Mouse (Mus musculus): ENCODE results near the gene Uchl5.

DNA sequence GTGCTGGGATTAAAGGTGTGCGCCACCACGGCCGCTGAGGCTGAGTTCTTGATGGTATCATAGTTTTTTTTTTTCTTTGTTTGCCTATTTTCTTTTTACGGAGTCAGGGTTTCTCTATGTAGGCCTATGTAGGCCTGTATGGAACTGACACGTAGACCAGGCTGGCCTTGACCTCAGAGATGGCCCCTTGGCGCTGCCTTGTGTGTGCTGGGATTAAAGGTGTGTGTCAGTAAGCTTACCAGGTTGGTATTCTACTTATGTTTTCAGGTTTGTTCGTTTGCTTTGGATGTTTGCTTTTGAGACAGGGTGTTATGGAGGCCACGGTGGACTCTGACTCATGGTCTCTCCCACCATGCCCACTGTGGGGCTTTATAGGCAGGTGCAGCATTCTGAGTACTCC, 14.9 kb upstream of the Uchl5 start:
- TF ChIP-seq CTCF (IDR thresholded peaks at IDR 0.05; ENCODE audit: low read depth), result no peak
- no peak for TF ChIP-seq EP300 (IDR thresholded peaks at IDR 0.05; ENCODE audit: low read depth)

All from liver, postnatal 0 days (tissue).